Mouse (Mus musculus) CH12.LX (cell line): ENCODE data around the gene Cbx8. TPM values are rescaled to one million over a fixed set of nuclear protein-coding genes. Genes with fewer than 3 reads are reported as not detected.

ENCODE experiments used
- DNase-seq: peaks from one replicate; pipeline ENCODE4 v3.0.0-alpha.2; 2013; ENCODE audit errors: extremely low read depth
- H3K27ac ChIP-seq: 2 replicates; pipeline ENCODE4 v1.5.1; 2012; ENCODE audit warnings: low read depth, mild to moderate bottlenecking, control low read depth, moderate library complexity; ENCODE audit not compliant: insufficient read depth
- H3K27me3 ChIP-seq: replicated peaks from 2 replicates; pipeline ENCODE3; 2012; ENCODE audit warnings: inconsistent platforms
- H3K36me3 ChIP-seq, 2 experiments: replicated peaks in 1 of 2; 2 replicates each; pipeline versions ENCODE3 to v1.6.1; 2012; ENCODE audit warnings: inconsistent platforms in 1 of 2, low read length in 1 of 2, mild to moderate bottlenecking in 1 of 2, mixed read lengths in 1 of 2, moderate library complexity in 1 of 2; ENCODE audit not compliant: control insufficient read depth in 1 of 2, insufficient read depth in 1 of 2
- H3K4me1 ChIP-seq, 2 experiments: 2 replicates each; pipeline ENCODE4 v1.6.1; 2012; ENCODE audit warnings: inconsistent platforms in 1 of 2, moderate library complexity in 1 of 2; ENCODE audit not compliant: insufficient read depth in 2 of 2, control insufficient read depth in 1 of 2
- H3K4me2 ChIP-seq: 2 replicates; pipeline ENCODE4 v1.6.1; 2012; ENCODE audit warnings: low read depth, mild to moderate bottlenecking, control low read depth; ENCODE audit not compliant: poor library complexity, insufficient read depth, severe bottlenecking
- H3K4me3 ChIP-seq, 3 experiments: fragments of 150-350 bp in 1 of 3; sonication (generic) in 1 of 3; replicated peaks in 1 of 3; 2 replicates each; pipeline versions ENCODE3 to v1.5.1; 2011 to 2012; ENCODE audit warnings: low read depth in 2 of 3, low read length in 2 of 3, mild to moderate bottlenecking in 2 of 3, moderate library complexity in 2 of 3, control low read depth in 1 of 3, improper control_type of control experiment in 1 of 3, inconsistent platforms in 1 of 3, mixed read lengths in 1 of 3; ENCODE audit not compliant: poor library complexity in 1 of 3
- H3K79me2 ChIP-seq: replicated peaks from 2 replicates; pipeline ENCODE4 v1.6.1; 2012; ENCODE audit warnings: mild to moderate bottlenecking, moderate library complexity; ENCODE audit not compliant: control insufficient read depth, poor library complexity, insufficient read depth, severe bottlenecking; ENCODE audit errors: extremely low read depth
- H3K9ac ChIP-seq: 2 replicates; pipeline ENCODE4 v1.6.1; 2012; ENCODE audit warnings: low read depth, mild to moderate bottlenecking, control low read depth, moderate library complexity; ENCODE audit not compliant: insufficient read depth
- H3K9me3 ChIP-seq: replicated peaks from 2 replicates; pipeline ENCODE3; 2012; ENCODE audit warnings: low read length, inconsistent platforms, mixed read lengths
- BHLHE40 ChIP-seq: IDR thresholded peaks from 2 replicates; pipeline ENCODE4 v1.6.1; 2011; ENCODE audit warnings: mild to moderate bottlenecking, low read depth, low read length, improper control_type of control experiment
- CHD1 ChIP-seq: IDR thresholded peaks from 2 replicates; pipeline ENCODE4 v1.6.1; 2012; ENCODE audit warnings: low read depth, low read length, improper control_type of control experiment, inconsistent platforms
- CHD2 ChIP-seq: IDR thresholded peaks from 2 replicates; pipeline ENCODE4 v1.6.1; 2011; ENCODE audit warnings: low read length, improper control_type of control experiment
- CTCF ChIP-seq, 2 experiments: IDR thresholded peaks in 1 of 2; conservative IDR thresholded peaks in 1 of 2; 2 replicates each; pipeline ENCODE4 v1.5.1; 2011 to 2012; ENCODE audit warnings: low read depth in 2 of 2, low read length in 2 of 2, improper control_type of control experiment in 1 of 2, inconsistent platforms in 1 of 2, mild to moderate bottlenecking in 1 of 2, moderate library complexity in 1 of 2
- E2F4 ChIP-seq: IDR thresholded peaks from 2 replicates; pipeline ENCODE4 v1.6.1; 2011; ENCODE audit warnings: low read depth, low read length, improper control_type of control experiment; ENCODE audit not compliant: insufficient replicate concordance
- ELF1 ChIP-seq: IDR thresholded peaks from 2 replicates; pipeline ENCODE4 v1.6.1; 2014; ENCODE audit warnings: low read depth, mild to moderate bottlenecking, inconsistent platforms, low read length, improper control_type of control experiment
- EP300 ChIP-seq: IDR thresholded peaks from 2 replicates; pipeline ENCODE4 v1.6.1; 2011; ENCODE audit warnings: low read length, improper control_type of control experiment
- ETS1 ChIP-seq: conservative IDR thresholded peaks from 2 replicates; pipeline ENCODE4 v1.6.1; 2012; ENCODE audit warnings: low read depth, mild to moderate bottlenecking, inconsistent platforms, low read length, improper control_type of control experiment, moderate library complexity
- GABPA ChIP-seq: IDR thresholded peaks from 2 replicates; pipeline ENCODE4 v1.6.1; 2012; ENCODE audit warnings: low read depth, low read length, improper control_type of control experiment, inconsistent platforms; ENCODE audit not compliant: insufficient replicate concordance
- HCFC1 ChIP-seq: IDR thresholded peaks from 2 replicates; pipeline ENCODE4 v1.6.1; 2012; ENCODE audit warnings: low read depth, mild to moderate bottlenecking, inconsistent platforms, low read length, improper control_type of control experiment
- IRF4 ChIP-seq: IDR thresholded peaks from 2 replicates; pipeline ENCODE4 v1.6.1; 2014; ENCODE audit warnings: low read depth, mild to moderate bottlenecking, inconsistent platforms, low read length, improper control_type of control experiment
- JUN ChIP-seq: IDR thresholded peaks from 2 replicates; pipeline ENCODE4 v1.6.1; 2011; ENCODE audit warnings: low read depth, mild to moderate bottlenecking, low read length, improper control_type of control experiment, moderate library complexity; ENCODE audit not compliant: insufficient read depth
- JUND ChIP-seq: conservative IDR thresholded peaks from 2 replicates; pipeline ENCODE4 v1.6.1; 2011; ENCODE audit warnings: low read depth, low read length, improper control_type of control experiment
- KAT2A ChIP-seq: IDR thresholded peaks from 2 replicates; pipeline ENCODE4 v1.6.1; 2012; ENCODE audit warnings: low read length, improper control_type of control experiment, inconsistent platforms; ENCODE audit not compliant: insufficient replicate concordance
- MAFK ChIP-seq: IDR thresholded peaks from 2 replicates; pipeline ENCODE4 v1.6.1; 2011; ENCODE audit warnings: low read length, improper control_type of control experiment; ENCODE audit not compliant: insufficient replicate concordance
- MAX ChIP-seq: IDR thresholded peaks from 2 replicates; pipeline ENCODE4 v1.6.1; 2011; ENCODE audit warnings: low read length, improper control_type of control experiment
- MAZ ChIP-seq: IDR thresholded peaks from 2 replicates; pipeline ENCODE4 v1.6.1; 2012; ENCODE audit warnings: low read depth, mild to moderate bottlenecking, inconsistent platforms, low read length, improper control_type of control experiment, moderate library complexity
- MXI1 ChIP-seq: IDR thresholded peaks from 2 replicates; pipeline ENCODE4 v1.6.1; 2011; ENCODE audit warnings: mild to moderate bottlenecking, low read depth, low read length, improper control_type of control experiment
- MYC ChIP-seq: IDR thresholded peaks from 2 replicates; pipeline ENCODE4 v1.6.1; 2011; ENCODE audit warnings: low read depth, mild to moderate bottlenecking, improper control_type of control experiment, low read length
- NELFE ChIP-seq: IDR thresholded peaks from 2 replicates; pipeline ENCODE4 v1.6.1; 2011; ENCODE audit warnings: low read depth, low read length, improper control_type of control experiment
- PAX5 ChIP-seq: IDR thresholded peaks from 2 replicates; pipeline ENCODE4 v1.6.1; 2012; ENCODE audit warnings: low read length, inconsistent platforms, mixed read lengths
- POLR2A ChIP-seq: IDR thresholded peaks from 2 replicates; pipeline ENCODE4 v1.6.1; 2011; ENCODE audit warnings: low read depth, mild to moderate bottlenecking, improper control_type of control experiment, low read length
- RAD21 ChIP-seq: IDR thresholded peaks from 2 replicates; pipeline ENCODE4 v1.6.1; 2011; ENCODE audit warnings: low read depth, mild to moderate bottlenecking, low read length, improper control_type of control experiment, moderate library complexity
- RCOR1 ChIP-seq: conservative IDR thresholded peaks from 2 replicates; pipeline ENCODE4 v1.6.1; 2012; ENCODE audit warnings: low read depth, mild to moderate bottlenecking, inconsistent platforms, low read length, improper control_type of control experiment
- SIN3A ChIP-seq: IDR thresholded peaks from 2 replicates; pipeline ENCODE4 v1.6.1; 2012; ENCODE audit warnings: low read length, improper control_type of control experiment, inconsistent platforms
- SMC3 ChIP-seq: IDR thresholded peaks from 2 replicates; pipeline ENCODE4 v1.6.1; 2011; ENCODE audit warnings: low read depth, low read length, improper control_type of control experiment
- TBP ChIP-seq: conservative IDR thresholded peaks from 2 replicates; pipeline ENCODE4 v1.6.1; 2011; ENCODE audit warnings: low read depth, low read length, improper control_type of control experiment
- TCF12 ChIP-seq: IDR thresholded peaks from 2 replicates; pipeline ENCODE4 v1.6.1; 2014; ENCODE audit warnings: low read depth, mild to moderate bottlenecking, inconsistent platforms, low read length, improper control_type of control experiment
- UBTF ChIP-seq: IDR thresholded peaks from 2 replicates; pipeline ENCODE4 v1.6.1; 2012; ENCODE audit warnings: low read depth, mild to moderate bottlenecking, inconsistent platforms, low read length, improper control_type of control experiment, moderate library complexity
- USF1 ChIP-seq: IDR thresholded peaks from 2 replicates; pipeline ENCODE4 v1.6.1; 2014; ENCODE audit warnings: low read depth, mild to moderate bottlenecking, inconsistent platforms, low read length, improper control_type of control experiment
- USF2 ChIP-seq: conservative IDR thresholded peaks from 2 replicates; pipeline ENCODE4 v1.6.1; 2011; ENCODE audit warnings: low read depth, low read length, improper control_type of control experiment
- ZC3H11A ChIP-seq: IDR thresholded peaks from 2 replicates; pipeline ENCODE4 v1.6.1; 2012; ENCODE audit warnings: low read depth, mild to moderate bottlenecking, inconsistent platforms, low read length, improper control_type of control experiment
- ZKSCAN1 ChIP-seq: IDR thresholded peaks from 2 replicates; pipeline ENCODE4 v1.6.1; 2012; ENCODE audit warnings: low read depth, inconsistent platforms, low read length, improper control_type of control experiment, borderline replicate concordance
- ZMIZ1 ChIP-seq: IDR thresholded peaks from 2 replicates; pipeline ENCODE4 v1.6.1; 2012; ENCODE audit warnings: low read depth, mild to moderate bottlenecking, inconsistent platforms, low read length, improper control_type of control experiment
- ZNF384 ChIP-seq: IDR thresholded peaks from 2 replicates; pipeline ENCODE4 v1.6.1; 2012; ENCODE audit warnings: low read depth, low read length, improper control_type of control experiment, inconsistent platforms
- dilution Hi-C: fragments of 300-500 bp; cut with MboI; formaldehyde crosslinking; loops from 2 replicates; pipeline ENCODE4 v1.14.3; 2020; ENCODE audit warnings: low sequenced_read_pairs; ENCODE audit not compliant: extremely low pct_unique_long_range_greater_than_20kb, extremely low pct_ligation_motif_present
- in situ Hi-C: fragments of 300-500 bp; cut with MboI; formaldehyde crosslinking; loops from 3 replicates; pipeline ENCODE4 v1.14.3; 2019; ENCODE audit warnings: low sequenced_read_pairs, low pct_ligation_motif_present, low pct_unique_long_range_greater_than_20kb, mixed read lengths
- polyA plus RNA-seq: library from polyadenylated mRNA; unstranded; fragments of >175 nt; gene quantifications from 2 replicates; pipeline ENCODE4 v1.2.1, GENCODE M21; 2012; ENCODE audit warnings: low read depth; ENCODE audit not compliant: insufficient read length
- total RNA-seq, 2 experiments: library from RNA; depleted of rRNA; stranded (reverse); fragments of 300-350 nt in 1 of 2; fragments of >200 nt in 1 of 2; gene quantifications; 2 replicates each; pipeline ENCODE4 v1.2.3; 2012 to 2014

Cbx8 gene
- total and polyA plus RNA-seq, 3 experiments = 6.0 to 10.2 (median 6.2) TPM

- Histone ChIP-seq H3K4me3 (peak overlapping the region in 1 of 3 experiments; percentile 28), H3K4me1 (peaks cover 20 to 75% of the 10 kb centered on the region in 2 experiments), H3K36me3 (no peaks in the 10 kb centered on the region)
- dilution Hi-C loops = no loop called here
- DNase-seq = peak; percentile 29
- in situ Hi-C loops = loop anchor here (5.0 kb wide), 2 partner anchors 40 to 135 kb away; no protein-coding TSS in a partner anchor
- TF ChIP-seq NELFE (no peak), CHD2 (no peak), TBP (no peak), RCOR1 (peak; percentile 62; the same call in 1 of the 2 replicates), UBTF (no peak), USF1 (no peak), KAT2A (no peak), PAX5 (no peak), JUN (no peak), TCF12 (no peak; the same call in 1 of the 2 replicates), ZKSCAN1 (no peak), CHD1 (no peak), HCFC1 (no peak), IRF4 (no peak), SIN3A (no peak), MXI1 (no peak), USF2 (no peak), ETS1 (peak; percentile 34; the same call in 1 of the 2 replicates), RAD21 (no peak), CTCF (conservative IDR thresholded peaks at IDR 0.05 in 1 of 2, IDR thresholded peaks at IDR 0.05 in 1 of 2; ENCODE audit: low read depth in 2 of 2, low read length in 2 of 2) (no peak), SMC3 (no peak), EP300 (peak; percentile 54; the same call in 1 of the 2 replicates), ZMIZ1 (0 out of 2 replicates have a peak, but pooled peaks have one; percentile 11), ZNF384 (peak; percentile 66), JUND (no peak), GABPA (no peak), MYC (peak; percentile 47; the same call in 1 of the 2 replicates), MAZ (no peak; the same call in 1 of the 2 replicates), BHLHE40 (no peak), MAFK (no peak), E2F4 (no peak), ZC3H11A (no peak), POLR2A (peak; percentile 41; the same call in 1 of the 2 replicates), MAX (0 out of 2 replicates have a peak, but pooled peaks have one; percentile 49), ELF1 (0 out of 2 replicates have a peak, but pooled peaks have one; percentile 4)
- TF ChIP-seq, all 38 proteins: peak for 9
- Histone ChIP-seq H3K9me3 (peaks cover 23% of the 10 kb centered on the region), H3K9ac (no peak overlapping the region), H3K27ac (no peak overlapping the region), H3K79me2 (no peaks in the 10 kb centered on the region), H3K4me2 (peak overlapping the region; percentile 94), H3K27me3 (peaks cover 98% of the 10 kb centered on the region)
Observed at GRCm38 (mm10) chr11:119052661-119053256, 12.0 kb upstream of the Cbx8 start.
